Mouse (Mus musculus) kidney, adult 2 months (tissue): ENCODE data around the gene Foxd1. TPM values are rescaled to one million over a fixed set of nuclear protein-coding genes. Genes with fewer than 3 reads are reported as not detected.

ENCODE experiments used
- DNase-seq: peaks from one replicate; pipeline ENCODE4 v3.0.0; 2021
- H3K27ac ChIP-seq: fragments of 200-500 bp; 2 replicates; pipeline ENCODE4 v1.5.1; 2012; ENCODE audit warnings: low read depth, low read length, control low read depth, inconsistent platforms; ENCODE audit not compliant: insufficient read depth
- H3K27me3 ChIP-seq: fragments of 200-500 bp; replicated peaks from 2 replicates; pipeline ENCODE4 v1.6.1; 2012; ENCODE audit warnings: mild to moderate bottlenecking, moderate library complexity, low read length, inconsistent platforms; ENCODE audit not compliant: control insufficient read depth, insufficient read depth
- H3K36me3 ChIP-seq: fragments of 200-500 bp; 2 replicates; pipeline ENCODE4 v1.6.1; 2012; ENCODE audit warnings: mild to moderate bottlenecking, moderate library complexity, low read length, inconsistent platforms; ENCODE audit not compliant: control insufficient read depth, insufficient read depth
- H3K4me1 ChIP-seq: fragments of 200-500 bp; 2 replicates; pipeline ENCODE4 v1.6.1; 2011; ENCODE audit warnings: low read length; ENCODE audit not compliant: control insufficient read depth, insufficient read depth
- H3K4me3 ChIP-seq: fragments of 200-500 bp; 2 replicates; pipeline ENCODE4 v1.5.1; 2011; ENCODE audit warnings: mild to moderate bottlenecking, low read depth, low read length, control low read depth; ENCODE audit not compliant: insufficient read depth
- CTCF ChIP-seq: fragments of 200-500 bp; conservative IDR thresholded peaks from 2 replicates; pipeline ENCODE4 v1.5.1; 2011; ENCODE audit warnings: low read depth, mild to moderate bottlenecking, control low read depth, low read length, moderate library complexity, mixed read lengths; ENCODE audit not compliant: insufficient read depth, insufficient read length
- POLR2A ChIP-seq: fragments of 200-500 bp; IDR thresholded peaks from one replicate; pipeline ENCODE4 v1.6.1; 2011; ENCODE audit warnings: low read depth, low read length, control low read depth
- WGBS: fragments of 180-500 bp; shearing (Covaris S2); methylation state at CpG from one replicate; pipeline ENCODE4 v1.1.7; 2018; 5-methylcytosine and 5-hydroxymethylcytosine counted together
- polyA plus RNA-seq: library from polyadenylated mRNA; depleted of rRNA; stranded (reverse); fragments of >200 nt; gene quantifications from 2 replicates; pipeline ENCODE4 v1.2.3, GENCODE M21; 2012

Gene Foxd1
- polyA plus RNA-seq, 1 experiment: 0.91 TPM

- DNase-seq: no peak
- Histone ChIP-seq H3K4me1 (no peaks in the 10 kb centered on the region), H3K27ac (no peak overlapping the region), H3K4me3 (no peak overlapping the region), H3K27me3 (peaks cover 7% of the 10 kb centered on the region), H3K36me3 (no peaks in the 10 kb centered on the region)
- TF ChIP-seq CTCF (no peak), POLR2A (no peak)
- WGBS: 61% methylated on average over 3 of the region's 3 CpGs
Measured at GRCm38 (mm10) chr13:98367601-98368000, 13.6 kb downstream of the Foxd1 start.

- 64% methylated on average over 6 of the region's 6 CpGs for WGBS
- TF ChIP-seq POLR2A: no peak
- TF ChIP-seq CTCF: no peak
- no peak for DNase-seq
- H3K36me3 ChIP-seq: no peaks in the 10 kb centered on the region
- H3K4me3 ChIP-seq: no peak overlapping the region
- H3K27me3 ChIP-seq: peaks cover 7% of the 10 kb centered on the region
- no peaks in the 10 kb centered on the region for H3K4me1 ChIP-seq
- no peak overlapping the region for H3K27ac ChIP-seq
Measured at GRCm38 (mm10) chr13:98369046-98369445, 15.0 kb downstream of the Foxd1 start.

- Histone ChIP-seq H3K27ac (no peak overlapping the region), H3K27me3 (no peaks in the 10 kb centered on the region; the same call in 1 of the 2 replicates), H3K4me1 (no peaks in the 10 kb centered on the region), H3K4me3 (no peak overlapping the region), H3K36me3 (no peaks in the 10 kb centered on the region)
- no peak for DNase-seq
- TF ChIP-seq POLR2A (no peak), CTCF (no peak)
- WGBS: 71% methylated on average over 8 of the region's 8 CpGs
Measured at GRCm38 (mm10) chr13:98374560-98374959, 20.5 kb downstream of the Foxd1 start.

- Histone ChIP-seq H3K36me3 (no peaks in the 10 kb centered on the region), H3K4me3 (no peak overlapping the region), H3K4me1 (no peaks in the 10 kb centered on the region), H3K27ac (no peak overlapping the region), H3K27me3 (no peaks in the 10 kb centered on the region; the same call in 1 of the 2 replicates)
- no peak for DNase-seq
- TF ChIP-seq CTCF: no peak
- TF ChIP-seq POLR2A: no peak
- WGBS: 64% methylated on average over 3 of the region's 3 CpGs
Measured at GRCm38 (mm10) chr13:98374979-98375378, 20.9 kb downstream of the Foxd1 start.

- no peak for DNase-seq
- Histone ChIP-seq H3K4me3 (no peak overlapping the region), H3K36me3 (no peaks in the 10 kb centered on the region), H3K27ac (no peak overlapping the region), H3K27me3 (no peaks in the 10 kb centered on the region; the same call in 1 of the 2 replicates), H3K4me1 (no peaks in the 10 kb centered on the region)
- TF ChIP-seq POLR2A: no peak
- no peak for TF ChIP-seq CTCF
- WGBS: 88% methylated on average over 3 of the region's 3 CpGs
Measured at GRCm38 (mm10) chr13:98377746-98378145, 23.7 kb downstream of the Foxd1 start.

- DNase-seq: no peak
- no peaks in the 10 kb centered on the region for H3K4me1 ChIP-seq
- H3K27ac ChIP-seq: no peak overlapping the region
- TF ChIP-seq POLR2A: no peak
- no peak for TF ChIP-seq CTCF
- peaks cover 4% of the 10 kb centered on the region for H3K27me3 ChIP-seq
- no peaks in the 10 kb centered on the region for H3K36me3 ChIP-seq
- no peak overlapping the region for H3K4me3 ChIP-seq
- WGBS: 79% methylated on average over 4 of the region's 4 CpGs
Measured at GRCm38 (mm10) chr13:98382751-98383150, 28.7 kb downstream of the Foxd1 start.

- H3K4me1 ChIP-seq: no peaks in the 10 kb centered on the region
- H3K4me3 ChIP-seq: no peak overlapping the region
- peaks cover 4% of the 10 kb centered on the region for H3K27me3 ChIP-seq
- 41% methylated on average over 16 of the region's 16 CpGs for WGBS
- no peak overlapping the region for H3K27ac ChIP-seq
- DNase-seq: no peak
- TF ChIP-seq CTCF: no peak
- no peak for TF ChIP-seq POLR2A
- no peaks in the 10 kb centered on the region for H3K36me3 ChIP-seq
Measured at GRCm38 (mm10) chr13:98383911-98384498, 30.0 kb downstream of the Foxd1 start.
